Mouse (Mus musculus) midbrain, embryonic 11.5 days (tissue): ENCODE measurements around the gene Etnk2. TPM values are rescaled to one million over a fixed set of nuclear protein-coding genes. Genes with fewer than 3 reads are reported as not detected.

Experiments used
- ATAC-seq: fragments of 200-750 bp; cut with Nextera tagmentation; 2 replicates; pipeline ENCODE4 v1.8.0; 2017; ENCODE audit warnings: moderate TSS enrichment, moderate library complexity; ENCODE audit not compliant: low FRiP score
- DNase-seq: peaks from one replicate; pipeline ENCODE4 v3.0.0; 2015; ENCODE audit warnings: low spot score; ENCODE audit errors: missing footprints
- H3K27ac ChIP-seq: fragments of 300-500 bp; sonication (generic); 2 replicates; pipeline ENCODE4 v1.5.1; 2014; ENCODE audit warnings: low read depth, low read length
- H3K27me3 ChIP-seq: fragments of 300-500 bp; sonication (generic); 2 replicates; pipeline ENCODE4 v1.6.1; 2014; ENCODE audit warnings: mild to moderate bottlenecking, low read length, moderate library complexity, mixed read lengths; ENCODE audit not compliant: control insufficient read depth, insufficient read depth
- H3K36me3 ChIP-seq: fragments of 300-500 bp; sonication (generic); 2 replicates; pipeline ENCODE4 v1.6.1; 2014; ENCODE audit warnings: mild to moderate bottlenecking, low read length, moderate library complexity, mixed read lengths; ENCODE audit not compliant: control insufficient read depth, insufficient read depth
- H3K4me1 ChIP-seq: fragments of 300-500 bp; sonication (generic); 2 replicates; pipeline ENCODE4 v1.6.1; 2014; ENCODE audit warnings: low read length; ENCODE audit not compliant: control insufficient read depth, insufficient read depth
- H3K4me2 ChIP-seq: fragments of 300-500 bp; sonication (generic); 2 replicates; pipeline ENCODE4 v1.6.1; 2014; ENCODE audit warnings: mild to moderate bottlenecking, moderate library complexity
- H3K4me3 ChIP-seq: fragments of 300-500 bp; sonication (generic); 2 replicates; pipeline ENCODE4 v1.5.1; 2014; ENCODE audit warnings: low read depth, low read length
- H3K9ac ChIP-seq: fragments of 300-500 bp; sonication (generic); 2 replicates; pipeline ENCODE4 v1.6.1; 2014; ENCODE audit warnings: low read length
- H3K9me3 ChIP-seq: fragments of 300-500 bp; sonication (generic); 2 replicates; pipeline ENCODE4 v1.6.1; 2016; ENCODE audit warnings: low read length; ENCODE audit not compliant: control insufficient read depth
- WGBS: fragments of 180-500 bp; shearing (Covaris S2); extraction: QIAGEN DNeasy Blood & Tissue Kit; methylation state at CpG from one replicate; pipeline ENCODE4 v1.1.7; 2014; 5-methylcytosine and 5-hydroxymethylcytosine counted together
- polyA plus RNA-seq: library from polyadenylated mRNA; unstranded; fragments of >200 nt; fragmentation: Nextera tagmentation; extraction: Ambion mirVana; gene quantifications from 2 replicates; pipeline ENCODE4 v1.2.1, GENCODE M21; 2014

The Etnk2 gene
- polyA plus RNA-seq, 1 experiment from 2014 or later = 2.5 TPM

DNA sequence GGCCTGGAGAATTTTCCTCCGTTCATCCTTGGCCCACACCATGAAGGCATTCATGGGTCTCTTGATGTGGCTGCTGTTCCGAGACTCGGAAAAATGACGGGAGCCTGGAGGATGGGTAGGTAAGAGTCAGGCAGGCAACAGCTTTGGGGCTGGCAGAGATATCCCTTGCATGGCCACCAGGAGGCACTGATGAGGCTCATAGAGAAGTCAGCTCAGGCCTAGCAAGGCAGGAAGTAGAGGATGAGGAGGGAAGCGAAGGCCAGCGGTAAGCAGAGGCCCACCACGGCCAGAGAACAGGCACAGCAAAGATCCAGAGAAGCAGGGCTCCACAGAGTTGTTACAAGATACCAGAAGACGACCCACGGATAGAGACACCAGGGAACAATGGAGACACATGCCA, 22.1 kb downstream of the Etnk2 start:
- Histone ChIP-seq H3K9ac (peak overlapping the region; percentile 39), H3K27ac (peak overlapping the region; percentile 21; the same call in 1 of the 2 replicates), H3K4me3 (no peak overlapping the region), H3K36me3 (peaks cover 15% of the 10 kb centered on the region; the same call in 1 of the 2 replicates), H3K4me1 (peaks cover 27% of the 10 kb centered on the region), H3K4me2 (peak overlapping the region; percentile 15), H3K27me3 (no peaks in the 10 kb centered on the region), H3K9me3 (no peaks in the 10 kb centered on the region)
- 33% methylated on average over 9 of the region's 9 CpGs for WGBS
- peak; percentile 28 for ATAC-seq
- DNase-seq = peak; percentile 98

DNA sequence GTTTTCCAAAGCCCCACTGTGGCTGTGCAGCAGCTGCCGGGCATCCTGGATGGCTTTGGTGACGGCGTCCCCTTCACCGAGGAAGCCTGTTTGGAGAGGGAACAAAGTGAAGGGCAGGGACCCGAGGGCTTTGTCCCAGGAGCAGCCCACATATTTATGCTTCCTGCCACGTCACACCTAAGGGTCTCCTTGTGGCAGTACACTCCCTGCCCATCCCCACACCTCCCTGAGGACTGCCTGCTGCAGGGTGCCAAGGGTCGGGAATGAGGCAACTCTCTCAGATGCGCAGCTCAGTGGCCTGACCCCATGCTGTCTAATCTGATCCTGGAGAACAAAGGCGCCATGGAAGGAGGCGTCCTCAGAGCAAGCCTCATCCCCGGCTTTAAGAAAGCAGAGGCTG, 22.8 kb downstream of the Etnk2 start:
- Histone ChIP-seq H3K4me3 (no peak overlapping the region), H3K27me3 (no peaks in the 10 kb centered on the region), H3K27ac (peak overlapping the region; percentile 21; the same call in 1 of the 2 replicates), H3K4me1 (peaks cover 27% of the 10 kb centered on the region), H3K9me3 (no peaks in the 10 kb centered on the region), H3K4me2 (no peak overlapping the region), H3K36me3 (peaks cover 19% of the 10 kb centered on the region), H3K9ac (peak overlapping the region; percentile 39)
- DNase-seq (peak; percentile 92), ATAC-seq (peak; percentile 28; the same call in 1 of the 2 replicates)
- 18% methylated on average over 11 of the region's 11 CpGs for WGBS

DNA sequence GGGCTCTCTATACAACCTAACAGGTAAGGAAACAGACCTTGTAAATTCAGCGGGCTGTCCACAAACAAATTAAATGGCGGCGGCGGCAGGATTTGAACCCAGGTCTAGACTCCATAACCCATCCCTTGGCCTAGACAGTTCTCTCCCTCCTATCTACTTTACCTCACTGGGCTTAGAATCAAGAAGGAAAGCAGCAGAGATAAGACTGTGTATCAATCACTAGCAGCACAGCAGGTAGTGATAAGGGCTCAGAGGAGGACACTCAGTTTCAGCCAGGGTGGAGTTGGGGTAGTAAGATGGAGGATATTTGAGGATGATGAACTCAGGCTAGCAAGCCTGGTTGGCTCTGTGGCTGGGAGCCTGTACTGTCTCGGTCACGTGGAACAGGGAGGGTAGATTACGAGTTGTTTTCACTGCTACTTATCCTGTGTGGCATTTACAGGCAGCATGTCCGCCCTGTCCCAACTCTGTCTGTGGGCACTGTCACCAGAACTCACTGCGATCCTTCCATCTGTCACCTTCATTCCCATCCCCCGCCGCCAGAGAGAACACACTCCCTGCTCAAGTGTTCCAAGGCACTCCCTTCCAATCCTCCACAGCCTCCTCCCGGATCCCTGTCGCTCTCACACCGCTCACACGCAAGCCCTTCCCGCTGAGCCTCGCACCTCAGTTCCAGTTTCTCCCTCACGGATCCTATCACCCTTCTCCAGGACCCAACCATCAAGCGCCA, 24.3 kb downstream of the Etnk2 start:
- Histone ChIP-seq H3K4me1 (peaks cover 25% of the 10 kb centered on the region), H3K9me3 (no peaks in the 10 kb centered on the region; the same call in 1 of the 2 replicates), H3K27me3 (no peaks in the 10 kb centered on the region), H3K27ac (no peak overlapping the region), H3K36me3 (peaks cover 33% of the 10 kb centered on the region), H3K9ac (no peak overlapping the region), H3K4me3 (no peak overlapping the region), H3K4me2 (no peak overlapping the region)
- no peak for DNase-seq
- 60% methylated on average over 19 of the region's 19 CpGs for WGBS
- no peak for ATAC-seq

GRCm38 (mm10) chr1:133394702-133395101, 31.3 kb downstream of the Etnk2 start:
- Histone ChIP-seq H3K36me3 (peaks cover 18% of the 10 kb centered on the region), H3K4me3 (no peak overlapping the region), H3K27ac (no peak overlapping the region), H3K9me3 (no peaks in the 10 kb centered on the region; the same call in 1 of the 2 replicates), H3K27me3 (no peaks in the 10 kb centered on the region), H3K4me1 (peaks cover 34% of the 10 kb centered on the region), H3K4me2 (no peak overlapping the region), H3K9ac (no peak overlapping the region)
- ATAC-seq (no peak), DNase-seq (no peak)
- 66% methylated on average over 4 of the region's 4 CpGs for WGBS

DNA sequence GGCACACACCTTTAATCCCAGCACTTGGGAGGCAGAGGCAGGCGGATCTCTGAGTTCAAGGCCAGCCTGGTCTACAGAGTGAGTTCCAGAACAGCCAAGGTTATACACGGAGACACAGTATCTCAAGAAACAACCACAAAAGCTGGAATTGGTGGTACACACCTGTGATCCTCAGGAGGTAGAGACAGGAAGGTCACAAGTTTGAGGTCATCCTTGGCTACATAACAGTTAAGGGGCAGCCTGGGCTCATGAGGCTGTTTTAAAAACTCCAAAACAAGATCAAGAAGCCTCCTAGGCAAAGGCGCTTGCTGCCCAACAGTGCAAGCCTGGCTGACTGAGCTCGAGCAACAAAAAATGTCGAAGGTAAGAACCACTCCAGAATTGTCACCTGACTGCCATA, 33.3 kb downstream of the Etnk2 start:
- Histone ChIP-seq H3K4me3 (no peak overlapping the region), H3K9ac (no peak overlapping the region), H3K27ac (no peak overlapping the region), H3K4me1 (peaks cover 35% of the 10 kb centered on the region), H3K9me3 (no peaks in the 10 kb centered on the region; the same call in 1 of the 2 replicates), H3K36me3 (peaks cover 10% of the 10 kb centered on the region), H3K27me3 (no peaks in the 10 kb centered on the region), H3K4me2 (peak overlapping the region; percentile 14; the same call in 1 of the 2 replicates)
- DNase-seq = no peak
- no peak for ATAC-seq
- WGBS = 79% methylated on average over 5 of the region's 5 CpGs

DNA sequence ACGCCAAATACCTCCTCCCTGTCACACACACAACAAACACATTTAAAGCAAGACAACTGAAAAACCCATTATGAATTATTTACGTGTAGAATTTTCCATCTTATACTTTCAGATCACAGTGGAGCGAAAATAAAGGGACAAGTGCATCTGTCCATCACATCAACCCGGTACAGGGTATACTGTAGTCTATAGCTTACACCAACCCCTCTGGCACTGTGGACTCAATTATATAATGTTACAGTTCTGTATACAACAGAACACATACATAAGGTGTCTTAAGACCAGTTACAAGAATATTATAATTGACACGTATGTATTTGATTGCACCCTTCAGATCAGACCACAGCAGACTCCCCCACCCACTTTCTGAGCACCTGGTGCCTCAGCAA, 33.7 kb downstream of the Etnk2 start:
- WGBS = 51% methylated on average over 5 of the region's 5 CpGs
- H3K9me3 ChIP-seq = no peaks in the 10 kb centered on the region
- peak overlapping the region; percentile 35 for H3K4me2 ChIP-seq
- DNase-seq = no peak
- peak overlapping the region; percentile 43 for H3K9ac ChIP-seq
- peak overlapping the region; percentile 92 for H3K27ac ChIP-seq
- ATAC-seq = peak; percentile 12; the same call in 1 of the 2 replicates
- H3K36me3 ChIP-seq = peaks cover 6% of the 10 kb centered on the region
- H3K27me3 ChIP-seq = no peaks in the 10 kb centered on the region
- peaks cover 35% of the 10 kb centered on the region for H3K4me1 ChIP-seq
- H3K4me3 ChIP-seq = 0 out of 2 replicates have a peak overlapping the region, but pooled peaks have one; percentile 10

DNA sequence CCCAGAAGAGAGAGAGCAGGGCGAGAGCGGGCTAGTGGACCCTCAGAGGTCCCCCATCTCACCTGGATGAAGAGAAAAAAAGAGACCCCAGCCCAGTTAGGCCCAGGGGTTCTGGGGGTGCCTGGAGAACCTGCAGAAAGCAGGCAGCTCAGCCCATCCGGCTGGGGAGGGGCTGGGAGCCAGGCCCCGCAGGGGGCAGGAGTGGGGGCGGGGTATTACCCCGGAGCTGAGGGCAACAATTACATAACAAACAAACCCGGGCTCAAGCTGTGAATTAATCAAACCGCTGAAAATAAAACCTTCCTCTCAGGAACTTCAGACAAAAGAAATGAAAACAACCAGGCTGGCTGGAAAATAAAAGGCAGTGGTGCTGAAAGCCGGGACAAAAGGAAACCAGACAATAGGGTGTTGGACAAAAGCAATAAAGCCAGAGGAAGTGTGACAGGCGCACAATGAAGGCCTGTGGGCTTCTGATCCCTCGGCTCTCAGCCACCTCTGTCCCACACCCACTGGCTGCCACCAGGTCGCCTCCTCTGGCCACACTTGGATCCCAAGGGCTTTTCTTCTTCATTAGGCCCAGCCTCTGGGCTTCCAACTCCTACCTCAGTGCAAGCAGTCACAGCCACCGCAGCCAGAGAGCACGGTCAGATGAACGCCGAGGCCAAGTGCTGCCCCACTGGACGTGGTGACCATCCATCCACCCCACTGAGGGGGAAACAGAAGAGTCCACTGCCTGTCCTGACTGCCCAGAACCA, 34.3 kb downstream of the Etnk2 start:
- DNase-seq (peak; percentile 96), ATAC-seq (peak; percentile 92)
- H3K9ac ChIP-seq = peak overlapping the region; percentile 56
- no peaks in the 10 kb centered on the region for H3K9me3 ChIP-seq
- H3K36me3 ChIP-seq = no peaks in the 10 kb centered on the region
- H3K4me1 ChIP-seq = peaks cover 35% of the 10 kb centered on the region
- WGBS = 3% methylated on average over 17 of the region's 17 CpGs
- peak overlapping the region; percentile 92 for H3K27ac ChIP-seq
- H3K27me3 ChIP-seq = no peaks in the 10 kb centered on the region
- H3K4me3 ChIP-seq = 0 out of 2 replicates have a peak overlapping the region, but pooled peaks have one; percentile 10
- peak overlapping the region; percentile 35 for H3K4me2 ChIP-seq

DNA sequence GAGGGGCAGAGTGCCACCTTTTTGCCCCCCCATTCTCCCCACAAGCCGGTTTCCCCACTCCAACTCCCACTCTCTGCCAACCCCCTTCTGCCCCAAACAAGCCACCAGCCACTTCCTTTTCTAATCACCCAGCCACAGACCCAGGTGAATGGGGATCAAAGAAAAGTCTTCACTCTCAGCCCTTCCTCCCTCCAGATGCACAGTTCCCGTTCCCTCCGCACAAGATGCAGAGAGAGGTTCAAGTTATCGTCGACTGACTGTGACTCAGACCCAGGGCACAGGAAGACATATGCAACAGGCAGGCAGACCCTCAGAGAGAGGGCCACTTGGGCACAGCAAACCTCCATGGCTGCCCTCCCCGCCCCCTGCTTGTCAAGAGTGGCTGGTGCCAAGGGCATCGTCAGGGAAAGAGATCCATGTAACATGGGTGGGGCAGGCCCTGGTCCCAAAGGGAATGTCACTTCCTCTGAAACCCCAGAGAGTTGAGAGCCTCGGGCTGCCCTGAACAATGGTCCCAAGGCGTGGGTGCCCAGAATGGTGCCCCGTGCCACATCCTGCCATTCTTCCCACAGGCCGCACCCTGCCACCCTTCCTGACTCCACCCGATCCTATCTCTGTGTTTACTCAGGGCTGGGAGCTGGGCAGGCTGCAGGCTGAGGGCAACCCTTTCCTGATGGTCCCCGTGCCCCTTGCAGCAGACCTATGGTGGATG, 36.8 kb downstream of the Etnk2 start:
- no peak overlapping the region for H3K4me3 ChIP-seq
- H3K27ac ChIP-seq = no peak overlapping the region
- no peaks in the 10 kb centered on the region for H3K27me3 ChIP-seq
- no peaks in the 10 kb centered on the region for H3K9me3 ChIP-seq
- H3K9ac ChIP-seq = no peak overlapping the region
- peaks cover 30% of the 10 kb centered on the region for H3K4me1 ChIP-seq
- no peaks in the 10 kb centered on the region for H3K36me3 ChIP-seq
- DNase-seq (no peak), ATAC-seq (no peak)
- no peak overlapping the region for H3K4me2 ChIP-seq
- WGBS = 79% methylated on average over 13 of the region's 13 CpGs
